Mouse (Mus musculus): ENCODE measurements around the gene Gm20877.
"Not testable (repeated sequence)": the region's sequence is repeated elsewhere in the genome, so short reads cannot be mapped to it uniquely, and the experiment has no call there.

Gene Gm20877

GRCm38 (mm10) chrY:17093573-17093972 is at the start of gene Gm20877:
TSS of gene Gm20877 (plus strand) at chrY:17093873.
- not testable (repeated sequence) for DNase-seq
